Mouse (Mus musculus): ENCODE data around the gene Olfr472. TPM values are rescaled to one million over a fixed set of nuclear protein-coding genes. Genes with fewer than 3 reads are reported as not detected.
"Not testable (repeated sequence)": the region's sequence is repeated elsewhere in the genome, so short reads cannot be mapped to it uniquely, and the experiment has no call there.

Gene Olfr472
- 0.01 TPM for polyA plus RNA-seq (2021)

DNA sequence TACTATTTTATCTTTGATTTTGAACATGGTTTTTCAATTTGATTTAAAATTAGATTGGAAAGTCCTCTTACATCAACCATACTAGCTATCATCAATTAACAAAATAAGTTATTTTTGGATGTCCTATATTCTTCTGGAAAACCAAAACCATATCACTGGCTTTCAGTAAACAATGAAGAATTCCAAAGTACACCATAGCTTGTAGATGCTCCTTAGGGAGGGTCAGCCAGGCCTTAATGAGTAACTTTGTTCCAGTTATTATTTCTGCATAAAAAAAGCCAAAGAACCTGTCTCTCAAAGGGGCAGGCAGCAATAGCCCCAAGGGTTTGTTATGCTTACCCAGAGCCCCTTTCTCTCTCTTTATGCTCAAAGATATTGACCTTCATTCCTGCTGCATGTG is at the start of gene Olfr472:
TSS of gene Olfr472 (plus strand) at position 301 of the 400 bp plus-strand sequence.
- ChIA-PET CTCF (no interaction called here), POLR2A (no interaction called here)
- TF ChIP-seq CTCF (IDR thresholded peaks at IDR 0.05), result no peak
- no peak for DNase-seq (ENCODE audit: low read depth, low spot score)
- ATAC-seq, result no peak
- in situ Hi-C loops (cut with MboI; ENCODE audit: low pct_unique_long_range_greater_than_20kb), result no loop called here
- H3K27me3 ChIP-seq, result no peaks in the 10 kb centered on the region

DNA sequence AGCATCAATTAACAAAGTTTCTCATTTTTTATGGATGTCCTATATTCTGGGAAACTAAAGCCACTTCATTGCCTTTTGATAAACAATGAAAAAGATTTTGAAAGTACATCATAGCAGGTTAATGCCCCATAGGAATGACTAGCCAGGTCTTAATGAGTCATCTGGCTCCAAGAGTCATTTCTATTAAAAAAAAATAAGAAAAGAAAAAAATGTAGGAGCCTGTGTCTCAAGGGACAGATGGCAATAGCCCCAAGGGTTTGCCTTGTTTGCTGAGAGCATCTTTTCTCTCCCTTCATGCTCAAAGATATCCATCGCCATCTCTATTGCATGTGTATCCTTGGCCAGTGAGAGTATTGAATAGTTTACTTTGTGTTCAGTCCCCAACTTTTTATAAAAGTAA is 32.4 kb downstream of the Olfr472 start, which contains the start of gene Olfr473:
TSS of gene Olfr473 (plus strand) at position 301 of the 400 bp plus-strand sequence.
- in situ Hi-C loops (cut with MboI; ENCODE audit: low pct_unique_long_range_greater_than_20kb), result no loop called here
- no peaks in the 10 kb centered on the region for H3K27me3 ChIP-seq
- ATAC-seq (no peak), DNase-seq (ENCODE audit: low read depth, low spot score) (no peak)
- ChIA-PET POLR2A (no interaction called here), CTCF (no interaction called here)
- no peak for TF ChIP-seq CTCF (IDR thresholded peaks at IDR 0.05)

DNA sequence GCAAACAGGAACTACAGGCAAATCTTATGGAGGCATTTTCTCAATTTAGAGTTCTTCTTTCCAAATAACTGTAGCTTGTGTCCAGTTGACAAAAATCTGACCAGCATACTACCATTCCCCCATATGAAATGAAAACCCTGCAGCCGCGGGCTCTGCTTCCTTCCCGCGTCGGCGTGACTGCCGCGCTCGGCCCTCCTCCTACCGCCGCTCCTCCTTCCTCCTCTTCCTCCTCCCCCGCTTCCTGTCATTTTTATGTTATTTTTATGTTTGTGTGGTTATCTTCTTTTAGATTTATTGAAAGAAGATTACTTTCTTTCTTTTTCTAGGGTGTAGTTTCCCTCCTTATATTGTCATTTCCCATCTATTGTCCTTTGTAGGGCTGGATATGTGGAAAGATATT is 54.8 kb downstream of the Olfr472 start:
- in situ Hi-C loops (cut with MboI; ENCODE audit: low pct_unique_long_range_greater_than_20kb); POLR2A ChIA-PET; H3K27me3 ChIP-seq; ATAC-seq; DNase-seq (ENCODE audit: low read depth, low spot score); CTCF ChIA-PET: not testable (repeated sequence)

DNA sequence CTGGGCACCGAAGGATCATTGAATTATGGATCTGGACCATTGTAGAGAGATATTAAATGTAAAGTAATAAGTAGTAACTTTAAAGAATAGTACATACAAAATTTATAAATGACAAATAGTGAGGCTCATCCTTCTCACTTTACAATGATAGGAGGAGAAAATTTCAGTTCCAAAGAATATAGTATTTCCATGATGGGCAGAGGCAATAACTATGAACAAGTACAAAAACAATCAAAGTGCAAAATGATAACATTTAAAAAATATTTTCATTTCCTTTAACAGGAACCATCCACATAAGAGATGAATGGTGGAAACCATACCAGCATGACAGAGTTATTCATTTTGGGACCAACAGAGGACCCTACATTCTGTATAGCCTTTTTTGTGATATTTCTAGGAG is 56.6 kb downstream of the Olfr472 start, which contains the start of gene Olfr474:
TSS of gene Olfr474 (plus strand) at position 301 of the 400 bp plus-strand sequence.
- H3K27me3 ChIP-seq, result no peaks in the 10 kb centered on the region
- DNase-seq (ENCODE audit: low read depth, low spot score), result no peak
- ATAC-seq, result no peak
- no peak for TF ChIP-seq CTCF (IDR thresholded peaks at IDR 0.05)
- in situ Hi-C loops (cut with MboI; ENCODE audit: low pct_unique_long_range_greater_than_20kb), result no loop called here
- ChIA-PET POLR2A (no interaction called here), CTCF (no interaction called here)

Other genes starting within 250 kb of the Olfr472 start
- gene Cyb5r2, start 139.9 kb upstream of the Olfr472 start, polyA plus RNA-seq (2021), result not detected
- not detected for gene Ovch2, start 96.7 kb upstream of the Olfr472 start, polyA plus RNA-seq (2021)
- not detected for gene Olfr467, start 85.6 kb upstream of the Olfr472 start, polyA plus RNA-seq (2021)
- not detected for gene Olfr469, start 72.4 kb upstream of the Olfr472 start, polyA plus RNA-seq (2021)
- gene Olfr470, start 50.4 kb upstream of the Olfr472 start, polyA plus RNA-seq (2021), result not detected
- not detected for gene Olfr473, start 32.5 kb downstream of the Olfr472 start, polyA plus RNA-seq (2021)
- gene Olfr474, start 56.7 kb downstream of the Olfr472 start, polyA plus RNA-seq (2021), result not detected
- gene Olfr476, start 66.9 kb downstream of the Olfr472 start, polyA plus RNA-seq (2021), result not detected
- 0.01 TPM for gene Olfr477, start 88.8 kb downstream of the Olfr472 start, polyA plus RNA-seq (2021)
- gene Olfr478, start 136.1 kb downstream of the Olfr472 start, polyA plus RNA-seq (2021), result not detected
- gene Olfr479, start 152.8 kb downstream of the Olfr472 start, polyA plus RNA-seq (2021), result not detected
- not detected for gene Olfr480, start 169.4 kb downstream of the Olfr472 start, polyA plus RNA-seq (2021)
- gene Olfr481, start 182.0 kb downstream of the Olfr472 start, polyA plus RNA-seq (2021), result not detected
- gene Olfr482, start 199.7 kb downstream of the Olfr472 start, polyA plus RNA-seq (2021), result 9.6 TPM
- gene Olfr483, start 202.9 kb downstream of the Olfr472 start, polyA plus RNA-seq (2021), result not detected
- not detected for gene Olfr484, start 229.5 kb downstream of the Olfr472 start, polyA plus RNA-seq (2021)

Measured in Patski (cell line).